8 mouse cellular contexts compared by ENCODE assay signal in the genomic region with DNA sequence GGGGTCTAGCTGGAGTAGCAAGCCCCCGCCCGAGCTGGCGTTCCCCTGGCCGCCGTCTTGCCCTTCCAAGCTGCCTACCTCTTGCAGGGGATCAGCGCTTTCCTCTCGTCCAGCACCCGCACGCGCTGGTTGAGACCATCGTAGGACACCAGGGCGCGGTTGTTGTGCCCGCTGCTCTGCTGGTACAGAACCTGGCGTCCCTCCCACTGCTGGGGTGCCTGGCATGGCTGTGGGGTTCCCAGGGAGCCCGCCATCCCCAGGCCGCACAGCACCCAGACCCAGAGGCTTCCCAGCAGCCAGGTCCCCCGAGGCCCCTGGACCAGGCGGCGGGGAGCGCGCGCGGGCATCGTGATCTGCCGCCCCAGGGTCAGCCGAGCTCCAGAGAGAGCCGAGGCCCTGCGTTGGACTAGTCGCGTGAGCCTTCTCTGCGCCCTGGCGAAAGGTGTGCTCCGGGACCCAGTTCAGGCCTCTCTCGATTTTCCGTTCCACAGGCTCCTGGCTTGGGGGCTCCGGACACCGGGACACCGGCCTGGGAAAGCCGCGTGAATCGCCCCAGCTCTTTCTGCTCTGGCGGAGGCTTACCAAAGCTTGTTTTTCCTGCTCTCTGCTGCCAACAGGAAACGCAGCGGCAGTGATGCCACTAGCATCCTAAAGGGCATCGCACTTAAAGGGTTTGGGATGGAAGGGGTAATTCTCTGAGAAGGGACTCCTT. TPM values are rescaled to one million over a fixed set of nuclear protein-coding genes. Genes with fewer than 3 reads are reported as not detected.
DNase-seq lines count a peak whose midpoint lies in the region; ATAC-seq and TF ChIP-seq lines count a peak whose summit lies in the region.

A gene (minus strand): TSS at position 712 of the 712 bp plus-strand sequence.

- H3K27ac ChIP-seq in bone marrow macrophage, adult 2 months (ENCODE audit: insufficient read depth, low read depth, low read length): no peak within 1 kb of the TSS
- peak within 1 kb of the TSS; percentile 94 for H3K27ac ChIP-seq in heart, embryonic 10.5 days
- H3K27ac ChIP-seq in kidney, embryonic 14.5 days (ENCODE audit: low read depth, low read length): peak within 1 kb of the TSS; percentile 51; the same call in 1 of the 2 replicates
- H3K27ac ChIP-seq in liver, adult 2 months (replicated peaks; ENCODE audit: insufficient read depth, low read depth, low read length): no peak within 1 kb of the TSS
- H3K27ac ChIP-seq in stomach, embryonic 16.5 days (ENCODE audit: low read length): peak within 1 kb of the TSS; percentile 12; the same call in 1 of the 2 replicates

- H3K9ac ChIP-seq in kidney, embryonic 14.5 days (ENCODE audit: low read depth, low read length): peak within 1 kb of the TSS; percentile 80
- H3K9ac ChIP-seq in liver, adult 2 months (ENCODE audit: low read depth, low read length): peak within 1 kb of the TSS; percentile 51
- H3K9ac ChIP-seq in stomach, embryonic 16.5 days (ENCODE audit: low read length): peak within 1 kb of the TSS; percentile 89

- WGBS in heart, embryonic 10.5 days: under 1% methylated on average over 46 of the region's 46 CpGs
- under 1% methylated on average over 46 of the region's 46 CpGs for WGBS in kidney, embryonic 14.5 days
- 1% methylated on average over 46 of the region's 46 CpGs for WGBS in liver, adult 2 months
- under 1% methylated on average over 46 of the region's 46 CpGs for WGBS in stomach, embryonic 16.5 days

- peak; percentile 32 for TF ChIP-seq CTCF in bone marrow macrophage, adult 2 months (IDR thresholded peaks at IDR 0.05; ENCODE audit: low read depth, low read length)
- no peak for TF ChIP-seq CTCF in liver, adult 2 months (IDR thresholded peaks at IDR 0.05; ENCODE audit: low read depth, low read length)

- peaks cover 24% of the 10 kb centered on the region for H3K27me3 ChIP-seq in heart, embryonic 10.5 days (ENCODE audit: insufficient read depth, poor library complexity, severe bottlenecking)
- H3K27me3 ChIP-seq in kidney, embryonic 14.5 days (ENCODE audit: control insufficient read depth, insufficient read depth, low read length): peaks cover 11% of the 10 kb centered on the region
- H3K27me3 ChIP-seq in liver, adult 2 months (ENCODE audit: control insufficient read depth, insufficient read depth, low read length): peaks cover 5% of the 10 kb centered on the region
- H3K27me3 ChIP-seq in myocyte (ENCODE audit: control insufficient read depth, insufficient read depth, insufficient read length): no peaks in the 10 kb centered on the region
- H3K27me3 ChIP-seq in stomach, embryonic 16.5 days (ENCODE audit: control insufficient read depth, insufficient read depth, low read length): peaks cover 9% of the 10 kb centered on the region

- H3K4me2 ChIP-seq in kidney, embryonic 14.5 days (replicated peaks; ENCODE audit: low read depth, low read length): peak within 1 kb of the TSS; percentile 92
- H3K4me2 ChIP-seq in myocyte (ENCODE audit: low read depth): peak within 1 kb of the TSS; percentile 83
- peak within 1 kb of the TSS; percentile 92 for H3K4me2 ChIP-seq in stomach, embryonic 16.5 days (ENCODE audit: low read depth, low read length)

- H3K9me3 ChIP-seq in heart, embryonic 10.5 days: no peaks in the 10 kb centered on the region
- H3K9me3 ChIP-seq in kidney, embryonic 14.5 days (ENCODE audit: control insufficient read depth, low read length): no peaks in the 10 kb centered on the region
- no peaks in the 10 kb centered on the region for H3K9me3 ChIP-seq in stomach, embryonic 16.5 days (replicated peaks; ENCODE audit: control insufficient read depth, low read length)

- no peaks in the 10 kb centered on the region for H3K4me1 ChIP-seq in bone marrow macrophage, adult 2 months (ENCODE audit: control insufficient read depth, insufficient read depth, low read length)
- H3K4me1 ChIP-seq in heart, embryonic 10.5 days: peaks cover 14% of the 10 kb centered on the region
- H3K4me1 ChIP-seq in kidney, embryonic 14.5 days (ENCODE audit: control insufficient read depth, insufficient read depth, low read length): 0 out of 2 replicates have a peak, but pooled peaks cover 6% of the 10 kb centered on the region
- peaks cover 6% of the 10 kb centered on the region; the same call in 1 of the 2 replicates for H3K4me1 ChIP-seq in liver, adult 2 months (ENCODE audit: control insufficient read depth, insufficient read depth, low read length)
- peaks cover 6% of the 10 kb centered on the region for H3K4me1 ChIP-seq in stomach, embryonic 16.5 days (ENCODE audit: control insufficient read depth, insufficient read depth, low read length)

- peak; percentile 83 for ATAC-seq in erythroblast, adult 5-6 weeks (replicated peaks; ENCODE audit: low FRiP score, poor library complexity, severe bottlenecking)
- ATAC-seq in kidney, embryonic 14.5 days (ENCODE audit: low FRiP score, low TSS enrichment): peak; percentile 87
- peak; percentile 81 for ATAC-seq in stomach, embryonic 16.5 days (ENCODE audit: insufficient read depth, low FRiP score)

- H3ac ChIP-seq in myocyte (ENCODE audit: control insufficient read depth, insufficient read length): peak within 1 kb of the TSS; percentile 4

- H3K79me2 ChIP-seq in liver, adult 2 months (ENCODE audit: control insufficient read depth, insufficient read depth, low read length): no peaks in the 10 kb centered on the region
- no peaks in the 10 kb centered on the region for H3K79me2 ChIP-seq in myocyte (ENCODE audit: control insufficient read depth, insufficient read depth)

- H3K36me3 ChIP-seq in heart, embryonic 10.5 days: no peaks in the 10 kb centered on the region
- H3K36me3 ChIP-seq in kidney, embryonic 14.5 days (ENCODE audit: control insufficient read depth, insufficient read depth, low read length): no peaks in the 10 kb centered on the region
- H3K36me3 ChIP-seq in liver, adult 2 months (ENCODE audit: control insufficient read depth, insufficient read depth, low read length): no peaks in the 10 kb centered on the region
- H3K36me3 ChIP-seq in myocyte (ENCODE audit: control insufficient read depth, insufficient read depth): no peaks in the 10 kb centered on the region
- no peaks in the 10 kb centered on the region for H3K36me3 ChIP-seq in stomach, embryonic 16.5 days (ENCODE audit: control insufficient read depth, insufficient read depth, low read length)

- DNase-seq in 416B (ENCODE audit: low read depth): peak; percentile 83
- DNase-seq in heart, embryonic 10.5 days (ENCODE audit: low spot score): peak; percentile 86
- DNase-seq in liver, adult 2 months (ENCODE audit: extremely low read depth, low read depth, low spot score): no peak

- H3K4me3 ChIP-seq in bone marrow macrophage, adult 2 months (ENCODE audit: insufficient read depth, low read length): peak within 1 kb of the TSS; percentile 75
- H3K4me3 ChIP-seq in heart, embryonic 10.5 days: peak within 1 kb of the TSS; percentile 89
- H3K4me3 ChIP-seq in kidney, embryonic 14.5 days (ENCODE audit: low read length): peak within 1 kb of the TSS; percentile 73
- H3K4me3 ChIP-seq in liver, adult 2 months (ENCODE audit: insufficient read depth, low read depth, low read length): peak within 1 kb of the TSS; percentile 55
- peak within 1 kb of the TSS; percentile 50 for H3K4me3 ChIP-seq in myocyte
- peak within 1 kb of the TSS; percentile 67 for H3K4me3 ChIP-seq in stomach, embryonic 16.5 days (replicated peaks; ENCODE audit: low read length)

- no peak for TF ChIP-seq POLR2A in bone marrow macrophage, adult 2 months (IDR thresholded peaks at IDR 0.05; ENCODE audit: borderline replicate concordance, low read depth, low read length)
- no peak for TF ChIP-seq POLR2A in liver, adult 2 months (IDR thresholded peaks at IDR 0.05; ENCODE audit: extremely low read depth, insufficient read depth, low read length)
- peak; percentile 62 for TF ChIP-seq POLR2A in myocyte (IDR thresholded peaks at IDR 0.05; ENCODE audit: insufficient read length, low read depth)

TF ChIP-seq in myocyte, 11 proteins besides CTCF, POLR2A, EP300 and RAD21:
- TF ChIP-seq MYOG (IDR thresholded peaks at IDR 0.05; ENCODE audit: control insufficient read depth in 1 of 3, insufficient read depth in 1 of 3, insufficient read length in 2 of 3, low read depth in 2 of 3): no peak
- TF ChIP-seq TCF3 (IDR thresholded peaks at IDR 0.05; ENCODE audit: insufficient read length, low read depth): no peak
- no peak for TF ChIP-seq MAX (IDR thresholded peaks at IDR 0.05; ENCODE audit: low read depth)
- no peak for TF ChIP-seq SRF (IDR thresholded peaks at IDR 0.05; ENCODE audit: control insufficient read depth, insufficient read length, low read depth)
- peak; percentile 44 for TF ChIP-seq POLR2AphosphoS2 (IDR thresholded peaks at IDR 0.05; ENCODE audit: insufficient read length, low read depth)

RNA-seq across cellular contexts. Expression of the gene that starts here (rescaled TPM):
- polyA plus RNA-seq in bone marrow macrophage, adult 2 months (2012; ENCODE audit: insufficient read depth, insufficient read length, missing spikeins): 0.38 TPM in 1 of 2 replicates, not detected in the other
- 12.1 and 13.8 TPM in 2 replicates for total RNA-seq in erythroblast, adult 5-6 weeks (2015; ENCODE audit: low replicate concordance)
- 4.7 and 13.7 TPM in 2 replicates for total RNA-seq in erythroblast, adult 5-6 weeks (2017; ENCODE audit: low replicate concordance)
- 21.0 and 33.2 TPM in 2 replicates for polyA plus RNA-seq in heart, embryonic 10.5 days (2016; fragmentation: Nextera tagmentation; extraction: Ambion mirVana)
- 20.5 and 20.9 TPM in 2 replicates for polyA plus RNA-seq in kidney, embryonic 14.5 days (2014; fragmentation: Nextera tagmentation; extraction: Ambion mirVana)
- total RNA-seq in liver, adult 2 months (2014; rRNA removed): 0.47 and 0.65 TPM in 2 replicates
- 0.16 and 0.80 TPM in 2 replicates for polyA plus RNA-seq in liver, adult 2 months (2012; rRNA removed)
- 26.8 TPM for polyA plus RNA-seq in myocyte (2012; fragmentation: generic; extraction: Trizol)
- 16.7 and 18.2 TPM in 2 replicates for polyA plus RNA-seq in stomach, embryonic 16.5 days (2015; fragmentation: Nextera tagmentation; extraction: Ambion mirVana)

Comparison
In these comparisons a context has a peak if more than half of its experiments do, and no peak if none do; other contexts are left out.
1. H3K27ac ChIP-seq: peak in heart, embryonic 10.5 days (single experiment), kidney, embryonic 14.5 days (single experiment) and stomach, embryonic 16.5 days (single experiment); none in bone marrow macrophage, adult 2 months (single experiment) and liver, adult 2 months (single experiment).
2. Peak in every context shown above with its lines, with median percentiles within 50 percentile points of each other: H3K4me3 ChIP-seq, ATAC-seq, H3K4me2 ChIP-seq and H3K9ac ChIP-seq.